Mouse (Mus musculus) kidney, postnatal 0 days (tissue): ENCODE data around the gene CN725425. TPM values are rescaled to one million over a fixed set of nuclear protein-coding genes. Genes with fewer than 3 reads are reported as not detected.
A peak's percentile ranks its signal among the peaks of the same experiment; 100 is the strongest.

ENCODE experiments used
- ATAC-seq: fragments of 200-750 bp; cut with Nextera tagmentation; replicated peaks from 2 replicates; pipeline ENCODE4 v1.8.0; 2017; ENCODE audit warnings: low read depth, moderate number of reproducible peaks, moderate TSS enrichment, moderate library complexity; ENCODE audit not compliant: low FRiP score
- DNase-seq: peaks from one replicate; pipeline ENCODE4 v3.0.0-alpha.2; 2016; ENCODE audit warnings: low spot score
- H3K27ac ChIP-seq: fragments of 300-500 bp; sonication (generic); 2 replicates; pipeline ENCODE4 v1.5.1; 2014; ENCODE audit warnings: mild to moderate bottlenecking
- H3K27me3 ChIP-seq: fragments of 300-500 bp; sonication (generic); 2 replicates; pipeline ENCODE4 v1.6.1; 2014; ENCODE audit warnings: low read length, mixed read lengths; ENCODE audit not compliant: insufficient read depth
- H3K36me3 ChIP-seq: fragments of 300-500 bp; sonication (generic); 2 replicates; pipeline ENCODE4 v1.6.1; 2014; ENCODE audit warnings: low read length, mixed read lengths; ENCODE audit not compliant: insufficient read depth
- H3K4me1 ChIP-seq: fragments of 300-500 bp; sonication (generic); replicated peaks from 2 replicates; pipeline ENCODE4 v1.6.1; 2014; ENCODE audit warnings: antibody characterized with exemption, low read length, mixed read lengths; ENCODE audit not compliant: insufficient read depth
- H3K4me2 ChIP-seq: fragments of 300-500 bp; sonication (generic); 2 replicates; pipeline ENCODE4 v1.6.1; 2014; ENCODE audit warnings: mild to moderate bottlenecking, low read length, moderate library complexity, mixed read lengths
- H3K4me3 ChIP-seq: fragments of 300-500 bp; sonication (generic); replicated peaks from 2 replicates; pipeline ENCODE4 v1.5.1; 2014; ENCODE audit warnings: low read depth, low read length
- H3K9ac ChIP-seq: fragments of 300-500 bp; sonication (generic); 2 replicates; pipeline ENCODE4 v1.6.1; 2014; ENCODE audit warnings: low read depth, low read length
- H3K9me3 ChIP-seq: fragments of 300-500 bp; sonication (generic); replicated peaks from 2 replicates; pipeline ENCODE4 v1.6.1; 2016; ENCODE audit warnings: low read length, inconsistent platforms, mixed read lengths
- CTCF ChIP-seq: IDR thresholded peaks from 2 replicates; pipeline ENCODE4 v1.5.1; 2016; ENCODE audit warnings: antibody characterized with exemption, low read depth, mild to moderate bottlenecking, moderate library complexity
- WGBS: fragments of 180-500 bp; shearing (Covaris S2); extraction: QIAGEN DNeasy Blood & Tissue Kit; methylation state at CpG from one replicate; pipeline ENCODE4 v1.1.7; 2014; 5-methylcytosine and 5-hydroxymethylcytosine counted together
- polyA plus RNA-seq: library from polyadenylated mRNA; unstranded; fragments of >200 nt; fragmentation: Nextera tagmentation; extraction: Ambion mirVana; gene quantifications from 2 replicates; pipeline ENCODE4 v1.2.1, GENCODE M21; 2015

Gene CN725425
- polyA plus RNA-seq, 1 experiment from 2014 or later = not detected

GRCm38 (mm10) chr15:91268532-91268931, 69.2 kb downstream of the CN725425 start:
- ATAC-seq (peak; percentile 73), DNase-seq (peak; percentile 28)
- no peaks in the 10 kb centered on the region for H3K9me3 ChIP-seq
- no peaks in the 10 kb centered on the region for H3K27me3 ChIP-seq
- WGBS = 75% methylated on average over 4 of the region's 4 CpGs
- TF ChIP-seq CTCF = no peak
- no peak overlapping the region for H3K4me3 ChIP-seq
- peak overlapping the region; percentile 31; the same call in 1 of the 2 replicates for H3K27ac ChIP-seq
- H3K9ac ChIP-seq = no peak overlapping the region
- no peaks in the 10 kb centered on the region for H3K36me3 ChIP-seq
- H3K4me1 ChIP-seq = no peaks in the 10 kb centered on the region
- no peak overlapping the region for H3K4me2 ChIP-seq

- peak overlapping the region; percentile 47; the same call in 1 of the 2 replicates for H3K27ac ChIP-seq
- no peaks in the 10 kb centered on the region for H3K4me1 ChIP-seq
- no peak for DNase-seq
- no peaks in the 10 kb centered on the region for H3K27me3 ChIP-seq
- H3K9me3 ChIP-seq = no peaks in the 10 kb centered on the region
- no peak overlapping the region for H3K4me2 ChIP-seq
- H3K9ac ChIP-seq = no peak overlapping the region
- no peak for ATAC-seq
- H3K4me3 ChIP-seq = no peak overlapping the region
- 28% methylated on average over 3 of the region's 3 CpGs for WGBS
- TF ChIP-seq CTCF = no peak
- no peaks in the 10 kb centered on the region for H3K36me3 ChIP-seq
Measured at GRCm38 (mm10) chr15:91275961-91276360, 76.7 kb downstream of the CN725425 start.

GRCm38 (mm10) chr15:91279571-91279970, 80.3 kb downstream of the CN725425 start:
- no peaks in the 10 kb centered on the region for H3K9me3 ChIP-seq
- no peak for ATAC-seq
- WGBS = 86% methylated on average over 5 of the region's 5 CpGs

GRCm38 (mm10) chr15:91281521-91281920, 82.2 kb downstream of the CN725425 start:
- 86% methylated on average over 5 of the region's 5 CpGs for WGBS
- H3K4me3 ChIP-seq = no peak overlapping the region
- H3K9me3 ChIP-seq = no peaks in the 10 kb centered on the region
- no peak for TF ChIP-seq CTCF
- no peak for ATAC-seq
- H3K36me3 ChIP-seq = no peaks in the 10 kb centered on the region
- H3K9ac ChIP-seq = no peak overlapping the region
- H3K27ac ChIP-seq = no peak overlapping the region
- no peak for DNase-seq
- no peak overlapping the region for H3K4me2 ChIP-seq
- no peaks in the 10 kb centered on the region for H3K27me3 ChIP-seq
- no peaks in the 10 kb centered on the region for H3K4me1 ChIP-seq

More at GRCm38 (mm10) chr15:91279571-91279970, 80.3 kb downstream of the CN725425 start:
- Histone ChIP-seq H3K4me2 (no peak overlapping the region), H3K4me1 (no peaks in the 10 kb centered on the region), H3K27ac (no peak overlapping the region), H3K9ac (no peak overlapping the region), H3K36me3 (no peaks in the 10 kb centered on the region), H3K4me3 (no peak overlapping the region), H3K27me3 (no peaks in the 10 kb centered on the region)
- no peak for DNase-seq
- no peak for TF ChIP-seq CTCF

- no peak for ATAC-seq
- Histone ChIP-seq H3K27ac (no peak overlapping the region), H3K4me3 (no peak overlapping the region), H3K36me3 (no peaks in the 10 kb centered on the region), H3K4me1 (no peaks in the 10 kb centered on the region), H3K4me2 (no peak overlapping the region), H3K9ac (no peak overlapping the region), H3K27me3 (no peaks in the 10 kb centered on the region), H3K9me3 (no peaks in the 10 kb centered on the region)
- DNase-seq = no peak
- no peak for TF ChIP-seq CTCF
- 88% methylated on average over 7 of the region's 7 CpGs for WGBS
Measured at GRCm38 (mm10) chr15:91282822-91283221, 83.5 kb downstream of the CN725425 start.

GRCm38 (mm10) chr15:91283418-91283817, 84.1 kb downstream of the CN725425 start:
- H3K27ac ChIP-seq = no peak overlapping the region
- WGBS = 88% methylated on average over 3 of the region's 3 CpGs
- no peak for ATAC-seq

GRCm38 (mm10) chr15:91299319-91299835, 100.1 kb downstream of the CN725425 start:
- ATAC-seq (no peak), DNase-seq (no peak)
- no peak overlapping the region for H3K27ac ChIP-seq
- no peak for TF ChIP-seq CTCF
- no peak overlapping the region for H3K9ac ChIP-seq
- no peaks in the 10 kb centered on the region for H3K4me1 ChIP-seq
- no peaks in the 10 kb centered on the region for H3K9me3 ChIP-seq
- H3K36me3 ChIP-seq = no peaks in the 10 kb centered on the region
- no peaks in the 10 kb centered on the region for H3K27me3 ChIP-seq
- H3K4me3 ChIP-seq = no peak overlapping the region
- no peak overlapping the region for H3K4me2 ChIP-seq
- 78% methylated on average over 11 of the region's 11 CpGs for WGBS

More at GRCm38 (mm10) chr15:91283418-91283817, 84.1 kb downstream of the CN725425 start:
- no peaks in the 10 kb centered on the region for H3K27me3 ChIP-seq
- H3K36me3 ChIP-seq = no peaks in the 10 kb centered on the region
- H3K9ac ChIP-seq = no peak overlapping the region
- H3K4me2 ChIP-seq = no peak overlapping the region
- DNase-seq = no peak
- no peaks in the 10 kb centered on the region for H3K4me1 ChIP-seq
- H3K9me3 ChIP-seq = no peaks in the 10 kb centered on the region
- no peak for TF ChIP-seq CTCF
- no peak overlapping the region for H3K4me3 ChIP-seq
